Mouse (Mus musculus) liver, postnatal 0 days (tissue): ENCODE data around the gene Fam122a.

Experiments
- CTCF ChIP-seq: sonication (generic); IDR thresholded peaks from 2 replicates; pipeline ENCODE4 v1.5.1; 2016; ENCODE audit warnings: antibody characterized with exemption, low read depth
- EP300 ChIP-seq: IDR thresholded peaks from 2 replicates; pipeline ENCODE4 v1.6.1; 2016; ENCODE audit warnings: antibody characterized with exemption, low read depth, mild to moderate bottlenecking

DNA sequence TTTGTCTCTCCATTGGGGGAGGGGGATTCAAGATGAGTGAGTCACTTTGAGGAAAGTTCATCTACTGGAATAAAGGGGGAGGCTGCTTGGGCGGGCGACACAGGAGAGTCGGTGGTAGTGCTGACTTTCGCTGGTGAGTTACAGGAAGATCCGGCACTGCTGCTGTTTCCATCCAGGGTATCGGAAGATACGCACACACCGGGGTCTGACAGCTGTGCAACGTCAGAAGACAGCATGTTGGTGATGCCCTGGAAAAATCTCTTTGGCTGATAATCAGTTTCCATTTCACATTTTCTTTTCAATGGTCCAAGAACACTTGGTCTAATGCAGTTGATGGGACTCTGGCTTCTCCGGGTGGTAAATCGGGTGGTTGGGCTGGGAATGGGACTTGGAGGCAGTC, 695 bp downstream of the Fam122a start:
- TF ChIP-seq EP300 (no peak), CTCF (no peak)
